In the genomic region with DNA sequence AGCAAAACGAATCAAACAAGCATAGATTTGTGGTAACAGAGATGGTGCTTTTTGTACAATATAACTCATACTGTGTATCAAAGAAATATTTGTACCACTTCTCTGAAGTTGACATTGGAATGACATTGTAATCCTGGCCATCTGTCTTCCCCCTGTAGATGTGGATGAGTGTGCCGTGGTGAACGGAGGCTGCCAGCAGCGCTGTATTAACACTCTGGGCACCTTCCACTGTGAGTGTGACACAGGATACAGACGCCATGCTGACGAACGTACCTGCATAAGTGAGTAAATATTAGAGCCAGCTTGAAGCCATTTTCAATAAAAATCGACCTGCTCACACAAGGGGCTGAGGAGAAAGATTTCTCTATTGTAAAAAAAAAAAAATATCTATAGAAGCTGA, we compare ENCODE assay signal across 18 mouse cellular contexts.
DNase-seq lines count a peak whose midpoint lies in the region; ATAC-seq and TF ChIP-seq lines count a peak whose summit lies in the region.
"Had no signal": no experiment of that assay in that cellular context is flagged by ENCODE, and none has a peak within 500 bp of the region (broad histone marks: within the 10 kb centered on the region; RNA-seq: fewer than 3 reads in every experiment).

No protein-coding gene starts in this region.

- no peak overlapping the region for H3K4me3 ChIP-seq in forebrain, embryonic 13.5 days
- no peak overlapping the region for H3K4me3 ChIP-seq in forebrain, embryonic 10.5 days
- no peak overlapping the region for H3K4me3 ChIP-seq in forebrain, embryonic 16.5 days (replicated peaks; ENCODE audit: low read length)
- H3K4me3 ChIP-seq: embryonic facial prominence, embryonic 13.5 days; left cerebral cortex, adult 2 months; limb, embryonic 10.5 days had no signal

- no peak overlapping the region for H3K4me2 ChIP-seq in forebrain, embryonic 13.5 days
- H3K4me2 ChIP-seq in forebrain, embryonic 16.5 days (ENCODE audit: low read length): no peak overlapping the region; the same call in 1 of the 2 replicates
- H3K4me2 ChIP-seq: embryonic facial prominence, embryonic 13.5 days; heart, embryonic 11.5 days had no signal

- DNase-seq in forebrain, embryonic 10.5 days (ENCODE audit: extremely low spot score, low spot score): no peak
- peak; percentile 18 for DNase-seq in layer of hippocampus, adult 9-11 months
- no peak for DNase-seq in layer of hippocampus, postnatal 10 days (ENCODE audit: low spot score in 2 of 2)
- peak; percentile 76 for DNase-seq in brain, embryonic 14.5 days (ENCODE audit: low read depth)
- no peak for DNase-seq in testis, postnatal 14 days (ENCODE audit: low spot score)
- DNase-seq: gastrocnemius, postnatal 36 days; heart, postnatal 10 days; kidney, adult 11 months; liver, postnatal 0 days; lung, postnatal 10 days; retina, postnatal 1 day had no signal

- peaks cover 7% of the 10 kb centered on the region; the same call in 1 of the 2 replicates for H3K4me1 ChIP-seq in forebrain, embryonic 13.5 days
- H3K4me1 ChIP-seq in forebrain, embryonic 10.5 days: peaks cover 6% of the 10 kb centered on the region
- peaks cover 6% of the 10 kb centered on the region for H3K4me1 ChIP-seq in forebrain, embryonic 16.5 days (replicated peaks; ENCODE audit: control insufficient read depth, insufficient read depth, low read length)
- H3K4me1 ChIP-seq: embryonic facial prominence, embryonic 13.5 days; limb, embryonic 10.5 days had no signal

- H3K36me3 ChIP-seq in forebrain, embryonic 13.5 days (ENCODE audit: poor library complexity, severe bottlenecking): no peaks in the 10 kb centered on the region
- no peaks in the 10 kb centered on the region for H3K36me3 ChIP-seq in forebrain, embryonic 10.5 days (replicated peaks)
- H3K36me3 ChIP-seq in forebrain, embryonic 16.5 days (ENCODE audit: control insufficient read depth, insufficient read depth): no peaks in the 10 kb centered on the region
- H3K36me3 ChIP-seq: embryonic facial prominence, embryonic 13.5 days; limb, embryonic 10.5 days had no signal

- no peak overlapping the region for H3K27ac ChIP-seq in forebrain, embryonic 13.5 days
- no peak overlapping the region for H3K27ac ChIP-seq in forebrain, embryonic 10.5 days
- H3K27ac ChIP-seq in forebrain, embryonic 16.5 days (ENCODE audit: low read length): no peak overlapping the region
- H3K27ac ChIP-seq: embryonic facial prominence, embryonic 13.5 days; left cerebral cortex, adult 2 months; limb, embryonic 10.5 days; stomach, postnatal 0 days had no signal

- peak; percentile 70; the same call in 1 of the 2 replicates for ATAC-seq in forebrain, embryonic 13.5 days
- peak; percentile 60 for ATAC-seq in forebrain, embryonic 16.5 days
- ATAC-seq: liver, postnatal 0 days had no signal

- no peak overlapping the region for H3K9ac ChIP-seq in forebrain, embryonic 13.5 days
- no peak overlapping the region for H3K9ac ChIP-seq in forebrain, embryonic 16.5 days (replicated peaks; ENCODE audit: low read depth, low read length)
- H3K9ac ChIP-seq: embryonic facial prominence, embryonic 13.5 days; liver, postnatal 0 days had no signal

- WGBS in forebrain, embryonic 13.5 days: 59% methylated on average over 8 of the region's 8 CpGs
- WGBS in forebrain, embryonic 10.5 days: 83% methylated on average over 8 of the region's 8 CpGs
- 48% methylated on average over 8 of the region's 8 CpGs for WGBS in forebrain, embryonic 16.5 days

- no peaks in the 10 kb centered on the region for H3K9me3 ChIP-seq in forebrain, embryonic 13.5 days (replicated peaks)
- H3K9me3 ChIP-seq in forebrain, embryonic 10.5 days: no peaks in the 10 kb centered on the region
- no peaks in the 10 kb centered on the region for H3K9me3 ChIP-seq in forebrain, embryonic 16.5 days (ENCODE audit: control insufficient read depth, low read length)
- H3K9me3 ChIP-seq: embryonic facial prominence, embryonic 13.5 days; limb, embryonic 10.5 days had no signal

- H3K27me3 ChIP-seq in forebrain, embryonic 13.5 days: no peaks in the 10 kb centered on the region
- no peaks in the 10 kb centered on the region for H3K27me3 ChIP-seq in forebrain, embryonic 10.5 days (ENCODE audit: poor library complexity, severe bottlenecking)
- H3K27me3 ChIP-seq in forebrain, embryonic 16.5 days (replicated peaks; ENCODE audit: control insufficient read depth, insufficient read depth, low read length): no peaks in the 10 kb centered on the region
- H3K27me3 ChIP-seq: embryonic facial prominence, embryonic 13.5 days had no signal

- no peak for TF ChIP-seq POLR2A in brain, embryonic 14.5 days (IDR thresholded peaks at IDR 0.05; ENCODE audit: borderline replicate concordance, extremely low read depth, insufficient read depth, insufficient read length, poor library complexity, severe bottlenecking)

- TF ChIP-seq CTCF in brain, embryonic 14.5 days (IDR thresholded peaks at IDR 0.05; ENCODE audit: borderline replicate concordance, extremely low read depth, insufficient read depth, insufficient read length): no peak

Comparison
In these comparisons a context has a peak if more than half of its experiments do, and no peak if none do; other contexts are left out.
1. DNase-seq: peak in layer of hippocampus, adult 9-11 months (single experiment) and brain, embryonic 14.5 days (single experiment); none in forebrain, embryonic 10.5 days (single experiment), layer of hippocampus, postnatal 10 days (0 of 2) and testis, postnatal 14 days (single experiment).